Mouse (Mus musculus): Measurements from ENCODE around the gene Ell.

Ell gene

DNA sequence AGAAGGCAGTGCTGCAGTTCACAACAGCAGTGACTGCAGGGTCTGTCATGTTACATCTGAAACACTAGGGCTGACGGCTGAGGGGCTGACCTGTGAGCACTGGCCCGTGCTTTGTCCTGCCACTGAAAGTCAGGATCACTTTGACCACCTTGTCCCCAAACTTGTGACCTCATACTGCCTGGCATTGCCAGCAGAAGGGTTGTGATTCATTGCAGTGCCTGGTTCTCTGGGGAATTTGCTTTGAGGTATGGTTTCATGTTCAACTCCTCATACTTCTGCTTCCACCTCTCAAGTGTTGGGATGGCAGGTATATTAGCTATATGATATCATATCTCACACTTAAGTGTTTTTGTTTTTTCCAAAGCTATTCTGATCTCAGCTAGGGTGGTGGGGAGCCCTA is 3.6 kb upstream of the Ell start:
- DNase-seq (ENCODE audit: low read depth), result no peak

DNA sequence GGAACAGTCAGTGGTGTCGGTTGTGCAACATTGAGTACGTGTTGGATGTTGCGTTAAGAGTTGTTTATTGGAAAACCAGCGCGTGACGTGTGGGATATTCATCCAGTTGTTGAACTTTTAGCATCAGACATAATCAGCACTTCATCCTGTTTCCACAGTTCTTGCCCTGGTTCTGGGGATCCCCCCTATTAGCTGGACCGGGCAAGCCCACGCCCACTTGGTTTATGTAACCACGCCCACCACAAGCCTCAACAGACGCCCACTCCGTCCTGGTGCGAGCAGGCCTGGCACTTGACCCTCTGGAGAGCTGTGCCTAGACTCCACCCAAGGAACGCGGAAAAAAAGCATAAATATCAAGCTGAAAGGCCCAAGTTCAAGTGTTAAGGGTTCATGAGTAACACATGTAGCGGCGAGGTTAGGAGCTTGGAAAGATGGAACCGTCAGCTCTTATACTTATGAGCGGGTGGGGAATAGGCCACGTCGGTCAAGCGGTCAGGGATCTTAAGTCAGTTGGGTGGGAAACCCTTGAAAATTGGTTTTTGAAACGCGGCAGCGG is 1.2 kb upstream of the Ell start:
- no peak for DNase-seq (ENCODE audit: low read depth)

GRCm38 (mm10) chr8:70538633-70539076 is 602 bp upstream of the Ell start:
- DNase-seq (ENCODE audit: low read depth), result peak; percentile 99

GRCm38 (mm10) chr8:70540013-70540506 is 803 bp downstream of the Ell start:
- no peak for DNase-seq (ENCODE audit: low read depth)

DNA sequence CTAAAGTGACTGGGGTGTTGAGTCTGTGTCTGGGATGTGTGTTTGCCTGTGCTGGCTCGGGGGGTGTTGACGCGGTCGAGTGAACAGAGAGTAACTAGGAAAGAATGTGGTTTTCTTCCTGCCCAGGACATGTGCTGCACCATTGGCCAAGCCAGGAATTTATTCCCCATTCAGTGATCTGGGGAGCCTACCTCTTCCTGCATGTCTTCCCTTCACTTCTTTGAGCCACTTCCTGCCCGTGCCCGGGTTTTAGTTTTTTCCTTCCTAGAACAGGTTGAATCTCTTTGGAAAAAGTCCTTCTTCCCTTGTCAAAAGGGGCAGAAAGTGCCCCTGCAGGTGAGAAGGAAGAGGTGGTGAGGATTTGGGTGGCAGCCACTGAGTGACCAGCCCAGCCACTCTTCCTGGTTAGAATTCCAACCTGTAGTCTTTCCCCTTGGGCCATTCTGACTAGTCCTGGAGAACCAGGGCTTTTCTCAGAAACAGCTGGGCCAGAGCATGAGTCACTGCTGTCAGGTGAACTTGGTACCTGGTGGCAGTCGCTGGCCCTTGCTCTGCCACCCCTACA is 1.3 kb downstream of the Ell start:
- DNase-seq (ENCODE audit: low read depth), result no peak

DNA sequence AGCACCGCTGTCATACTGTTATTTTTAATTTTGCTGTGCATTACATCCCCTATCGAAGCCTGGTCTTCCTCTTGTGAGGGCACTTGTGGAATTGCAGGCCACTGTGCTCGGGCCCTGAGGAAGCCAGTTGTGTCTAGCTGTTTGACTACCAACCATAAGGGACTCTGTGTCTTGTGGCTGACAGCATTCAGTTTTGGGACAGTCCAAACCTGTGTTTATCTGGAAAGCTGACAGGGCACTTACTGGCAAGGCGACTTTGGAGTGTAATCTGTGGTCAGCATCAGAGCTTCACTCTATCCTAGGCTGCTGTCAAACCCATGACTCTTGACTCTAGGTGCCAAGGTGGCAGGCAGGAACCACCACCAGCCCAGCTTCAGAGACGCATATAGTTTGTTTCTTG is 1.8 kb downstream of the Ell start:
- no peak for DNase-seq (ENCODE audit: low read depth)

DNA sequence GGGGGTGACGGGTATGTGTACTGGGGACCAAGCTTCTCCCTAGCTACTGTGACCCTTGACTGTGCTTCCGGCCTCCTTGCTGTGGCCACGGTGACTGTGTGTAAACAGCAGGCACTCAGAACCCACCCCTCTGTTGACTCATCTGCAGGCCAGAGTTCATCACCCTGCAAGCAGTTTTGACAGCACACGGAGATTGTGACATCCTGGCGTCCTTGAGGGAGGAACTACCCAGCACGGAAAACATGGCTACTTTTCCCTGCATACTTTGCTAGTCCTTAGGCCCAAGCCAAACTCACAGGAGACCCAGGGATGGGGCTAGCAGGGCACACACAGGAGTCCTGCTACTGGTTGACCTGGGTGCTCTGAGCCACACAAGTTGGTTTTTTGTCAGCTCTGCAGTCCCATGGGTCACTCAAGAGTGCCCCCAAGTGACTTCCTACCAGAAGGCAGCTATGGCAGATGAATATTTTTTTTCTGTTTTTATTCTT is 5.0 kb downstream of the Ell start:
- no peak for DNase-seq (ENCODE audit: low read depth)

GRCm38 (mm10) chr8:70546412-70546811 is 7.2 kb downstream of the Ell start:
- no peak for DNase-seq (ENCODE audit: low read depth)

- no peak for DNase-seq (ENCODE audit: low read depth)
These were observed 8.5 kb downstream of the Ell start for GRCm38 (mm10) chr8:70547762-70548161.

- no peak for DNase-seq (ENCODE audit: low read depth)
These were observed 10.3 kb downstream of the Ell start for GRCm38 (mm10) chr8:70549412-70550184.

- no peak for DNase-seq (ENCODE audit: low read depth)
These were observed 12.4 kb downstream of the Ell start for GRCm38 (mm10) chr8:70551558-70552161.

- DNase-seq (ENCODE audit: low read depth), result no peak
These were observed 13.6 kb downstream of the Ell start for GRCm38 (mm10) chr8:70552836-70553235.

- DNase-seq (ENCODE audit: low read depth), result no peak
These were observed 14.5 kb downstream of the Ell start for GRCm38 (mm10) chr8:70553740-70554139.

GRCm38 (mm10) chr8:70555079-70555747 is 16.0 kb downstream of the Ell start:
- no peak for DNase-seq (ENCODE audit: low read depth)

GRCm38 (mm10) chr8:70558334-70558733 is 19.1 kb downstream of the Ell start:
- no peak for DNase-seq (ENCODE audit: low read depth)

DNA sequence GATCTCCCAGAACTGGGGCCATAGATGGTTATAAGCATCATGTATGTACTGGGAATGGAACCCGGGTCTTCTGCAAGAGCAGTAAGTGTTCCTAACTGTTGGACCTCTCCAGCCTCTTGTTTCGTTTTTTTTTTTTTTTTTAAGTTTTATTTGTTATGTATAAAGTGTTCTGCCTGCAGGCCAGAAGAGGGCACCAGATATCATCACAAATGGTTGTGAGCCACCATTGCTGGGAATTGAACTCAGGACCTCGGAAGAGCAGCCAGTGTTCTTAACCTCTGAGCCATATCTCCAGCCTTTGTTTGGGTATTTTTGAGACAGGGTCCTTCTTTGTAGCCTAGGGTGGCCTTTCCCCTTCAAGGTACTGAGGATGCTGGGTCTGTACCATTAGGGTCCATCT is 19.7 kb downstream of the Ell start:
- no peak for DNase-seq (ENCODE audit: low read depth)

- no peak for DNase-seq (ENCODE audit: low read depth)
These were observed 20.8 kb downstream of the Ell start for GRCm38 (mm10) chr8:70560096-70560495.

DNA sequence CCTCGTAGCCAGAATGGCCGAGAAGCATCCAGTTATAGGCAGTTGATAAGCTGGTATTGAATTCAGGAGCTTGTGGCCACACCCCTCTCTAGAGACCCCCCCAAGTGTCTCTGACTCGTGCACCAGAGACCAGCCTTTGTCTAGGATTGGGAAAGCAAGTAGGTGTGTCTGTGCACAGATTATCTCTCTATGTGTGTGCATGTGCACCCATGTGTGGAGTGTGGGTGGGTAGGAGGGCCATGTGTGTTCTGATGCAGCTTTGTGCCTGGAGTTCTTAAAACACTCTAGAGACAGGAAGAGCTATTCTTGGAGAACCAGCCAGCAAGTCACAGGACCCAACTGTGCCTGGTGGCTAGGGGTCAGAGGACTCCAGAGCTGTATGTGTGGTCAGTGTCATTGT is 21.3 kb downstream of the Ell start:
- no peak for DNase-seq (ENCODE audit: low read depth)

GRCm38 (mm10) chr8:70561357-70561756 is 22.1 kb downstream of the Ell start:
- no peak for DNase-seq (ENCODE audit: low read depth)

DNA sequence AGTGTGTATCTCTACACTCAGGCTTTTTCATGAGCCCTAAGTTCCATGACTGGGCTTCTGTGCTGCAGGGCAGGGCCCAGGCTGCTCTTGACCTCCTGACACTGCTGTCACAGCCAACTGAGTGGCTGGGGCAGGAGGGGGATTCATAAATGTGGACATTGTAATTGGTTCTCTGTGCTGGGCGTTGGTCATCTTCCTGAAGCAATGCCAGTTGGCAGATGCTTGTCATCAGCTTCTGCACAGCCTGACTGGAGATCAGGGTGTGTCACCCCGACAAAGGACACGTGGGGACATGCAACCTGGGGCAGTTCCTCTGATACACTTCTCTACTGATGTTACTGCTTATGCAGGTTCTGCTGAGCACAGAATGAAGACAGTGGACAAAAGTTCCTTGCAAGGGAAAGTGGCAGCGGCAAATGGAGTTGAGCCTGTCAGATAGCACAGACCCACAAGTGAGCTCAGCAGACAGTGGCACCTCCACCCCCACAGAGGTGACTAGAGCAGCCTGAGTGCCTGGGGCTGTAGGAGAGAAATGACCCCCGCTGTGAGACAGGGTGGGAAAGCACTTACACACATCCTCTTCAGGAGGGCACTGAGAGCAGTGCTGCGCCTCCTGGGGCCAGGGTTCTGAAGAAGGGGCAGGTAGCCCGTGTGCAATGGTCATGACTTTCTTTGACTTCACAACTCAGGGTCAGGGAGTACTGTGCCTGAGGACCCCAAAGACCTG is 22.7 kb downstream of the Ell start:
- DNase-seq (ENCODE audit: low read depth), result no peak

DNA sequence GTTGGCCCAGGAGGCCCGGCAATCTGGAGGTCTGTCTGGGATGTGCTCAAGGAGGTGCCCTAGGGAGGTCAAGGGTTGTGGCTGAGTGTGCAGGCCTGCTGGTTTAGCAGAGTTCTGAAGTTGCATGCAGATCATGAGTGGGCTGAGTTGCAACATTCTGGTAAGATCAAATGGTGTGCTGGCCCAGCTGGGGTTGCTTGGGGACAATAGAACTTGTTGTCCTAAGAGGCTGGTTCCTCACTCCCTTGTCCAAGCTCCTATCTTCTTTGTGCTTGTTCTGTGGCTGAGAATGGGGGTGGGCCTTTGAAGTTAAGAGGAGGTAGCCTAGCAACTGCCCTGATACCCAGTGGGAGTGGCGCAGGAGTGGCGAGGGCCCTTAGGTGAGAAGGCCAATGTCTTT is 23.5 kb downstream of the Ell start:
- no peak for DNase-seq (ENCODE audit: low read depth)
